Mouse (Mus musculus) hindbrain, embryonic 10.5 days (tissue): ENCODE data around the gene Mrps21. TPM values are rescaled to one million over a fixed set of nuclear protein-coding genes. Genes with fewer than 3 reads are reported as not detected.
"Not testable (repeated sequence)": the region's sequence is repeated elsewhere in the genome, so short reads cannot be mapped to it uniquely, and the experiment has no call there.

ENCODE experiments used
- DNase-seq: peaks from one replicate; pipeline ENCODE4 v3.0.0-alpha.2; 2017; ENCODE audit warnings: low spot score
- H3K27ac ChIP-seq: fragments of 300-500 bp; sonication (generic); 2 replicates; pipeline ENCODE4 v1.5.1; 2016; ENCODE audit warnings: mild to moderate bottlenecking, moderate library complexity
- H3K27me3 ChIP-seq: fragments of 300-500 bp; sonication (generic); 2 replicates; pipeline ENCODE4 v1.6.1; 2016; ENCODE audit warnings: mild to moderate bottlenecking; ENCODE audit not compliant: poor library complexity, insufficient read depth, severe bottlenecking
- H3K36me3 ChIP-seq: fragments of 300-500 bp; sonication (generic); 2 replicates; pipeline ENCODE4 v1.6.1; 2016; ENCODE audit warnings: mild to moderate bottlenecking, moderate library complexity
- H3K4me1 ChIP-seq: fragments of 300-500 bp; sonication (generic); replicated peaks from 2 replicates; pipeline ENCODE4 v1.6.1; 2016; ENCODE audit warnings: mild to moderate bottlenecking
- H3K4me3 ChIP-seq: fragments of 300-500 bp; sonication (generic); 2 replicates; pipeline ENCODE4 v1.5.1; 2016; ENCODE audit warnings: mild to moderate bottlenecking, moderate library complexity
- H3K9me3 ChIP-seq: fragments of 300-500 bp; sonication (generic); 2 replicates; pipeline ENCODE4 v1.6.1; 2016; ENCODE audit warnings: mild to moderate bottlenecking, moderate library complexity
- WGBS: fragments of 180-500 bp; shearing (Covaris S2); methylation state at CpG from one replicate; pipeline ENCODE4 v1.1.7; 2016; 5-methylcytosine and 5-hydroxymethylcytosine counted together
- polyA plus RNA-seq: library from polyadenylated mRNA; unstranded; fragments of >200 nt; fragmentation: Nextera tagmentation; extraction: Ambion mirVana; gene quantifications from 2 replicates; pipeline ENCODE4 v1.2.1, GENCODE M21; 2016

Mrps21 gene
- polyA plus RNA-seq, result 379 and 403 TPM in 2 replicates

GRCm38 (mm10) chr3:95871392-95871867 lies at the start of gene Mrps21:
TSS of gene Mrps21 (minus strand) at chr3:95871519.
- under 1% methylated on average over 33 of the region's 33 CpGs for WGBS
- Histone ChIP-seq H3K4me3 (peak within 1 kb of the TSS; percentile 80), H3K36me3 (peaks cover 39% of the 10 kb centered on the region), H3K27me3 (no peaks in the 10 kb centered on the region), H3K9me3 (no peaks in the 10 kb centered on the region), H3K27ac (peak within 1 kb of the TSS; percentile 89), H3K4me1 (peaks cover 21% of the 10 kb centered on the region)
- DNase-seq, result peak; percentile 90

DNA sequence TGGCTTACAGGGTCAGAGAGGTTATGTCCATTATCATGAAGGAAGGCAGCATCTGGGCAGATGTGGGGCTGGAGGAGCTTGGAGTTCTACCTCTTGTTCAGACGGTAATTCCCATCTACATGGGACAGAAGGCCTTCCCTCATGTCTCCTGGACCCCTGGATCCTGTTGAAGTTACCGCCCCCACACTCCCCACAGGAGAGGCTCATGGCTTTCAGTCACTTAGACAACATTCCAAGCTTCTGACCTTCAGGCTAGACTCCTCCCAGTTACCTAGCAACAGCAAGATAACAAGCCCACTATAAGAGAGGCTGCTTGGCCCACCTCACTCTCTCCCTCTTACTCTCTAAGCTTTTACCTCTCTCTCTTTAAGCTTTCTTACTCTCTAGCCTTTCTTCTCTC lies 49.2 kb upstream of the Mrps21 start:
- not testable (repeated sequence) for H3K27me3 ChIP-seq, DNase-seq, H3K4me3 ChIP-seq, H3K4me1 ChIP-seq, H3K9me3 ChIP-seq, H3K36me3 ChIP-seq, H3K27ac ChIP-seq
- 68% methylated on average over 2 of the region's 2 CpGs for WGBS

- Histone ChIP-seq H3K36me3 (no peaks in the 10 kb centered on the region), H3K4me3 (no peak overlapping the region), H3K27ac (no peak overlapping the region), H3K4me1 (peaks cover 4% of the 10 kb centered on the region; the same call in 1 of the 2 replicates), H3K9me3 (no peaks in the 10 kb centered on the region), H3K27me3 (no peaks in the 10 kb centered on the region)
- no peak for DNase-seq
- WGBS, result 85% methylated on average over 7 of the region's 7 CpGs
Measured at GRCm38 (mm10) chr3:95916760-95917159, 45.4 kb upstream of the Mrps21 start.

GRCm38 (mm10) chr3:95914706-95915105 lies 43.4 kb upstream of the Mrps21 start:
- no peaks in the 10 kb centered on the region for H3K9me3 ChIP-seq
- no peaks in the 10 kb centered on the region; the same call in 1 of the 2 replicates for H3K4me1 ChIP-seq
- H3K4me3 ChIP-seq, result no peak overlapping the region
- H3K36me3 ChIP-seq, result no peaks in the 10 kb centered on the region
- no peak overlapping the region for H3K27ac ChIP-seq
- no peaks in the 10 kb centered on the region for H3K27me3 ChIP-seq
- WGBS, result 97% methylated on average over 4 of the region's 4 CpGs
- DNase-seq, result no peak

DNA sequence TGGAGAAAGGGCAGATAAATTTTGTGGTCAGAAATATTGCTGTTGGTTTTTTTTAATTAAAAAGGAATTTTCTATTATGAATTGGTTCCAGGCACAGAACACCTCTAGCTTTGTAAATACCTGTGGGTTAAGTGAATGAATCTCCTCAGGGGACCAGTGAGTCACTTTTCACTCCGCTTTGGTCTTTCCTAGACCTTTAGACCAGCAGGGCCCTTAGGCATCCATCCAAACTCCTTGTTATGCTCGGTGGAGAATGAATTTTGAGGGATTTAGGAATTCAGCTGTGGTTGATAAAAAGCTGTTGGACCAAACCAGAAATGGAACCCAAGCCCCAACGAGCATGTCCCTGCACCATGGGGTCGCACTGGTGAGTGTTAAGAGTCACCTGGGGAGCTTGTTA lies 36.3 kb upstream of the Mrps21 start:
- no peak overlapping the region for H3K4me3 ChIP-seq
- peaks cover 11% of the 10 kb centered on the region; the same call in 1 of the 2 replicates for H3K27me3 ChIP-seq
- no peaks in the 10 kb centered on the region for H3K9me3 ChIP-seq
- no peak overlapping the region for H3K27ac ChIP-seq
- 53% methylated on average over 4 of the region's 4 CpGs for WGBS
- H3K4me1 ChIP-seq, result peaks cover 48% of the 10 kb centered on the region
- H3K36me3 ChIP-seq, result no peaks in the 10 kb centered on the region
- no peak for DNase-seq

- WGBS, result under 1% methylated on average over 12 of the region's 12 CpGs
- H3K4me3 ChIP-seq, result peak overlapping the region; percentile 57
- no peaks in the 10 kb centered on the region for H3K9me3 ChIP-seq
- H3K27me3 ChIP-seq, result peaks cover 11% of the 10 kb centered on the region; the same call in 1 of the 2 replicates
- H3K4me1 ChIP-seq, result peaks cover 56% of the 10 kb centered on the region
- peak; percentile 68 for DNase-seq
- H3K27ac ChIP-seq, result no peak overlapping the region; the same call in 1 of the 2 replicates
- H3K36me3 ChIP-seq, result no peaks in the 10 kb centered on the region; the same call in 1 of the 2 replicates
Measured at GRCm38 (mm10) chr3:95906860-95907259, 35.5 kb upstream of the Mrps21 start.

- H3K4me1 ChIP-seq, result peaks cover 64% of the 10 kb centered on the region
- peak overlapping the region; percentile 57 for H3K4me3 ChIP-seq
- peak; percentile 63 for DNase-seq
- H3K36me3 ChIP-seq, result peaks cover 3% of the 10 kb centered on the region; the same call in 1 of the 2 replicates
- WGBS, result 0% methylated on average over 12 of the region's 12 CpGs
- peak overlapping the region; percentile 92 for H3K27ac ChIP-seq
- H3K27me3 ChIP-seq, result peaks cover 11% of the 10 kb centered on the region; the same call in 1 of the 2 replicates
- H3K9me3 ChIP-seq, result no peaks in the 10 kb centered on the region
Measured at GRCm38 (mm10) chr3:95905940-95906492, 34.7 kb upstream of the Mrps21 start.

DNA sequence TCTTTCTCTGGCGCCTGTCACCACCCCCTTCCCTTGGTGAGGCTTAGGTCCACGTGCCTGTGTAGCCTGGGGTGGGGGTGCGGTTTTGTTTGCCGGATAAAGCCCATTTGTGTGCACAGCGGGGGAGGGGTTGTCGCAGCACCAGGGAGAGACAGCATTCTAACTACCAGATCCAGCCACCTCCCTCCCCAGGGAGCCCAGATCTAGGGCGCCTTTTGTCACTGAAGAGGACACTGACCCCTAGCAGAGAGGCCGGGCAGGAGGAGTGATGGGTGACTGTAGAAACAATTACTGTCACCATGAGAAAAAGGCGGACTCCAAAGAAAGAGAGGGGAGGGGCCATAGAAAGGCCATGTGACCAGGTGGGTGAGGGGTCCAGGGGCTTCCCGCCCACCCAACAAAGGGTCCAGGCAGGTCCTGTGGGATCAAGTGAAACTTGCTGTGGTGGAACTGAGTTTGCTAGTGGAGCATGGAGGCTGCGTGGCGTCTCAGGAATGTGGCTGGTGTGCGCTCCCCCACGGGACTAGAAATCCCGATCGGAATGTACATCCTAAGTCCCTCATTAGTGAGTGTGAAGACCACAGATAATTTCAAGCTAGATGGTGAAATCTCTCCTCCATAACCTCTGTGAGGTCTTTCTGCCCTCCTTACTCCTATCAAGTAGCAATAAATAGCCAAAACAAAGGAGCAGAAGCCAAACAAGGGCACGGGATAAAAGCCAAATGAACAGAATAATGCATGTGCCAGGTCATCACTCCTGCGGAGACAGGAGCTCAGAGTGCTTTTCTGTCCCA lies 34.0 kb upstream of the Mrps21 start:
- peak overlapping the region; percentile 57 for H3K4me3 ChIP-seq
- WGBS, result under 1% methylated on average over 18 of the region's 18 CpGs
- peaks cover 11% of the 10 kb centered on the region; the same call in 1 of the 2 replicates for H3K27me3 ChIP-seq
- peak; percentile 82 for DNase-seq
- H3K27ac ChIP-seq, result peak overlapping the region; percentile 92
- H3K9me3 ChIP-seq, result no peaks in the 10 kb centered on the region
- H3K36me3 ChIP-seq, result peaks cover 5% of the 10 kb centered on the region; the same call in 1 of the 2 replicates
- H3K4me1 ChIP-seq, result peaks cover 66% of the 10 kb centered on the region

DNA sequence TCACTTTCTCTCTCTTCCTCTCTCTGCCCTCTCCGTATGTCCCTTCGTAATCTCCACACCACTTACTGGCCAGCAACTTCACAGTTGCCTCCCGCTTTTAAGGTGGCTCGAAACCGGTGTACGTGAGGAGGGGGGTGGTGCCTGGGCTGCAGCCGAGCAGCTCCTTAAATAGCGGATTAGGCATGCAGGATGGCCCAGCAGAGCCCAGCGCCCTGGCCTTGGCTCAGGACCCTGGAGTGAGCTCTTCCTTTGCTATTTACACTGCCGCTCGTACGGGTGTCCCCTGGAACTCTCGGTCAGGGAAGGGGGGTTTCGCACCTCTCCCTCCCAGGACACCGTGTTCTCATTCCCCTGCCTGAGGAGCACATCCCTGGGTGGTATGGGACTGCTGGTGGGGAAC lies 33.2 kb upstream of the Mrps21 start, which contains the start of gene Car14:
Car14 (minus strand) TSS at position 124 of the 400 bp plus-strand sequence.
- peaks cover 11% of the 10 kb centered on the region; the same call in 1 of the 2 replicates for H3K27me3 ChIP-seq
- peaks cover 13% of the 10 kb centered on the region; the same call in 1 of the 2 replicates for H3K36me3 ChIP-seq
- H3K9me3 ChIP-seq, result no peaks in the 10 kb centered on the region
- peak within 1 kb of the TSS; percentile 92 for H3K27ac ChIP-seq
- H3K4me1 ChIP-seq, result peaks cover 66% of the 10 kb centered on the region
- peak; percentile 69 for DNase-seq
- peak within 1 kb of the TSS; percentile 57 for H3K4me3 ChIP-seq
- under 1% methylated on average over 15 of the region's 15 CpGs for WGBS

- peak; percentile 64 for DNase-seq
- Histone ChIP-seq H3K36me3 (peaks cover 19% of the 10 kb centered on the region), H3K27ac (peak overlapping the region; percentile 92), H3K9me3 (no peaks in the 10 kb centered on the region), H3K4me3 (peak overlapping the region; percentile 57), H3K27me3 (peaks cover 11% of the 10 kb centered on the region; the same call in 1 of the 2 replicates), H3K4me1 (peaks cover 69% of the 10 kb centered on the region)
- WGBS, result 1% methylated on average over 15 of the region's 15 CpGs
Measured at GRCm38 (mm10) chr3:95903753-95904502, 32.6 kb upstream of the Mrps21 start.

GRCm38 (mm10) chr3:95902643-95903042 lies 31.3 kb upstream of the Mrps21 start:
- peak overlapping the region; percentile 57 for H3K4me3 ChIP-seq

DNA sequence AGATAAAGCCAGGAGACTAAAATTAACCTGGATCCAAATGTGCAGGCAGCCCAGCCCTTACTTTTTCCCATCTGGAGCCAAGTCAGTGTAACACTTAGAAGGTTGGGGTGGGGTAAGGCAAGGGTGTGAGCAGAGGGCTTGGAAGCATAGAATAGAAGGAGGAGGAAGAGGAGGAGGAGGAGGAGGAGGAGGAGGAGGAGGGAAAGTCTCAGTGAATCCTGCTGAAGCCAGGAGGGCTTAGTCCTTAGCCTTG lies 31.0 kb upstream of the Mrps21 start:
- no peak for DNase-seq
- Histone ChIP-seq H3K27ac (peak overlapping the region; percentile 92), H3K9me3 (no peaks in the 10 kb centered on the region), H3K4me1 (peaks cover 67% of the 10 kb centered on the region), H3K4me3 (peak overlapping the region; percentile 57), H3K27me3 (peaks cover 3% of the 10 kb centered on the region; the same call in 1 of the 2 replicates), H3K36me3 (peaks cover 35% of the 10 kb centered on the region)

More at GRCm38 (mm10) chr3:95902643-95903042, 31.3 kb upstream of the Mrps21 start:
- peaks cover 31% of the 10 kb centered on the region for H3K36me3 ChIP-seq
- peaks cover 69% of the 10 kb centered on the region for H3K4me1 ChIP-seq
- no peak for DNase-seq
- no peaks in the 10 kb centered on the region for H3K9me3 ChIP-seq
- peaks cover 7% of the 10 kb centered on the region; the same call in 1 of the 2 replicates for H3K27me3 ChIP-seq
- H3K27ac ChIP-seq, result peak overlapping the region; percentile 92
- WGBS, result 34% methylated on average over 6 of the region's 6 CpGs
